Mouse (Mus musculus): Measurements from ENCODE around the gene Zc3h12c. TPM values are rescaled to one million over a fixed set of nuclear protein-coding genes. Genes with fewer than 3 reads are reported as not detected.

Zc3h12c gene
- polyA plus RNA-seq, 1 experiment, result 0.22 TPM

DNA sequence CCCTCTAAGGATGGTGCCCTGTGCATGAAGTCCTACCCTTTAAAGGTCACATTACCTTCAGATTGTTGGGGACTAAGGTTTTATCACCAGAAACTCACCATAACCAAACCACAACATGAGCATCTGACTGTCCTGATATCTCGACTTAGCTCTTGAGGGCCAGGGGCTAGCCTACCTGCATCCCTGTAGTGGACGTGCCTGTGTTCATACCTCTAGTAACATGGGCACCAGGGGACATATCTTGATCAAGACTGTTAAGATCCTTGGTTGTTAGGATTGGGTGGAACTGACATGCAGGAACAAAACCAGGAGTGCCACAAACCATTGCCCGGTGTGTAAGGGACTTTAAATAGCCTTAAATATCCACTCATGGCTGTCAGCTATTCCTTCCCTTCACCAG, 61.2 kb downstream of the Zc3h12c start:
- H3K4me3 ChIP-seq (replicated peaks), result no peak overlapping the region
- TF ChIP-seq FLI1 (IDR thresholded peaks at IDR 0.05; ENCODE audit: low read length) (no peak), GATA1 (IDR thresholded peaks at IDR 0.05; ENCODE audit: borderline replicate concordance, low read length) (no peak)
- peaks cover 28% of the 10 kb centered on the region for H3K4me1 ChIP-seq
- H3K27me3 ChIP-seq (replicated peaks), result no peaks in the 10 kb centered on the region
- H3K9me3 ChIP-seq, result no peaks in the 10 kb centered on the region
- H3K36me3 ChIP-seq (replicated peaks; ENCODE audit: low read length), result peaks cover 16% of the 10 kb centered on the region

DNA sequence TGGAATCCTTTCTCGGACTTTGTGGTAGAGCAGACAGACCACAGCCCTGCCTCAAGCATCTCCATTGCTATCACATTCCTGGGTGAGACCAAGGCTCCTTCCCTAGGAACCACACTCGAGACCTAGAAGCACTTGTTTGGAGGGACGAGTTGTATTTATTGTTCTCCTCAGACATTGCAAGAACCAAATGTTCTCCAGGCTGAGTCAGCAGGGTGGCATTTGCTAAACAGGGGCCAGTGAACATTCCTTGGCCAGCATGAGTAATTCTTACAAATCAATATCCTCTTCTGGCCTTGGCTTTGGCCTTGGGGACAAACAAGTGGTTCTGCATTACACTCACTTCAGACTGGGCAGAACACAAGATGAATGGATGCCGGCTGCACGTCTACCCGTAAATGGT, 62.9 kb downstream of the Zc3h12c start:
- peaks cover 4% of the 10 kb centered on the region for H3K36me3 ChIP-seq (replicated peaks; ENCODE audit: low read length)
- H3K9me3 ChIP-seq, result no peaks in the 10 kb centered on the region
- TF ChIP-seq GATA1 (IDR thresholded peaks at IDR 0.05; ENCODE audit: borderline replicate concordance, low read length) (no peak), FLI1 (IDR thresholded peaks at IDR 0.05; ENCODE audit: low read length) (no peak)
- peaks cover 31% of the 10 kb centered on the region for H3K4me1 ChIP-seq
- H3K27me3 ChIP-seq (replicated peaks), result peaks cover 1% of the 10 kb centered on the region
- H3K4me3 ChIP-seq (replicated peaks), result no peak overlapping the region

DNA sequence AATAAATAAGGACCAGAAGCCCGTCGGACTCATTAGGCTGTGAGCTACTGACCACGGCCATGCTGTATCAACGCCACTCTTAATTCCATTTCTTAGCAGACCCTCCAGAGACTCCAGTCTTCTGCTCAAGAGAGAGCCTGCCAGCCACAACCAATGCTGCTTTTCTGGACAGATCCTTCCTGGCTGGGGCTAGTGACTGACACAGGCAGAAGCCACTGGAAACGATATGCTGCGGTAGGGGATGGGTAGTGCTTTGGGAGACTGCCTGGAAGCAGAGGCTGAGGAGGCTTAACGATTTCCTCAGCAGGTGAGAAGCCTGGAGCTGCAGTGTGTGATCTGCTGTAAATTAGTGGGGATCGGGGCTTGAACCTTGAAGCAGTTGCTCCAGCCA, 64.2 kb downstream of the Zc3h12c start:
- Histone ChIP-seq H3K4me3 (replicated peaks) (no peak overlapping the region), H3K4me1 (peaks cover 31% of the 10 kb centered on the region), H3K36me3 (replicated peaks; ENCODE audit: low read length) (no peaks in the 10 kb centered on the region), H3K9me3 (no peaks in the 10 kb centered on the region), H3K27me3 (replicated peaks) (peaks cover 8% of the 10 kb centered on the region)
- TF ChIP-seq FLI1 (IDR thresholded peaks at IDR 0.05; ENCODE audit: low read length) (no peak), GATA1 (IDR thresholded peaks at IDR 0.05; ENCODE audit: borderline replicate concordance, low read length) (no peak)

DNA sequence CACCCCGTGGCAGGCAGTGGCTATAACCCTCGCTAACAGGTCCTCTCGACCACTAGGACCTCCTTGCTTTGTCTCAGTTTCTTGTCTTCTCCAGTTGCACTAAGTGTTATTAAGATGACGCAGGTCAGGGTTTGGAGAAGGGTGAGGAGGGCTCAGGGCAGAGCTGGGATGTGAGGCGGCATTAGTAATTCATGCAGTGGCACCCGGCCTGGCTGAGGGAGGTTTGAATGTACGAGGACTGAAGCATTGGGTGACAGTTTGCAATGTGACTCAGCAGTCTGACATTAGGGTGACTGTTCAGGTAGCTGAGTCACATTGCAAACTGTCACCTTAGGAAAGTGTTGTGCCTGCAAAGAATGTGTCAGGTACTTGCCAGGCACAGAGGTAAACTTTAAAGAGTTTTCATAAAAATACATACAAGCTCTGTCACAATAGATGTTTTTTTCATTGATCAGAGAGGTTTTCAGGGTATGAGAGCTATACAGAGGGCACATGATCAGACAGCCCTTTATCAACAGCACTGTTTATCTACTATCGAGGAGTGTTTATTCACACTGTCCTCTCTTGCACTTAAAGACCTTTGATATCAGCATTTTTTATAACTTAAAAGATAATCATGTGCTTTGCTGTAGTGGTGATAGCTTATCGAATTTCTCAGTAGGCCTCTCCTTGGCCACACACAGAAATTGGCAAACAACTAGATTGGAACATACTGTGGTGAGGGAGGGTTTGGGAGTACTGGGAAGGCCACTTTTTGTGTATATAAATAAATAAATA, 64.7 kb downstream of the Zc3h12c start:
- Histone ChIP-seq H3K27me3 (replicated peaks) (peaks cover 8% of the 10 kb centered on the region), H3K4me1 (peaks cover 32% of the 10 kb centered on the region), H3K36me3 (replicated peaks; ENCODE audit: low read length) (no peaks in the 10 kb centered on the region), H3K9me3 (no peaks in the 10 kb centered on the region), H3K4me3 (replicated peaks) (peak overlapping the region; percentile 16)
- TF ChIP-seq GATA1 (IDR thresholded peaks at IDR 0.05; ENCODE audit: borderline replicate concordance, low read length), result no peak
- no peak for TF ChIP-seq FLI1 (IDR thresholded peaks at IDR 0.05; ENCODE audit: low read length)

DNA sequence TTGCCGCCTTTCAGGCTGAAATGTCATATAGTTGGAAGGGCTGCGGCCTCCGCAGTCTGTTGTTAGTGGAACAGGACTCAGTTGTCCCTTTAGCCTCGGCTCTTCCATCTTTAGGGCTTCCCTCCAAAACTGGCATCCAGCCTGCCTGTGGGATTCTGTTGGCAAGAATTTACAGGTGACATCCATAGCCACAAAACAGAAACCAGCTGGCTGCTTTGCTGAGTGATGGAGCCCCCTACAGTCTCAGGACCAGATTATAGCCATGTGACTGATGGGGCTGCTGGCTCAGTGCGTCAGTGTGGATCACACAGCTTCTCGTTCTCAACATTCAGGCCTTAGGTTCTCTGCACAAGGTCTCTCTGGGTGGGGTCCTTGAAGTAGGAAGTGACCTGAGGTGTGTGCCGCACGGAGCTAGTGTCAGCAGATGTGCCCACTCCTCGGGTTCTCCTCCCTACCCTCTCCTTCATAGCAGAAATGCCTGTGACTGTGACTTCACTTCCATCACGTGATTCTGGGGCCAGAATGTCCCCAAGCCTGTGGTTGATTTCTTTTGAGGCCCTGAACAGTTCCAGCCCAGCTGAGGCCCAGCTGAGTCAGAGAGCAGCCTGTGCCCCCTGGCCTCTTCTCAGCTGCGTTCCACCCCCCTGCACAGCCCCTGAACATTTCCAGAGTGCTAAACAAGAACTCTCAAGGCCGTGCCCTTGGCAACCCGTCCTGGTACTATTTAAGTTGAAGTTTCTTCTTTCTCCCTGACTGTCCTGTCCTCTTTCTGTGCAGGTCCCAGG, 66.1 kb downstream of the Zc3h12c start:
- Histone ChIP-seq H3K4me1 (peaks cover 31% of the 10 kb centered on the region), H3K9me3 (no peaks in the 10 kb centered on the region), H3K27me3 (replicated peaks) (peaks cover 12% of the 10 kb centered on the region), H3K4me3 (replicated peaks) (no peak overlapping the region), H3K36me3 (replicated peaks; ENCODE audit: low read length) (no peaks in the 10 kb centered on the region)
- TF ChIP-seq GATA1 (IDR thresholded peaks at IDR 0.05; ENCODE audit: borderline replicate concordance, low read length), result no peak
- no peak for TF ChIP-seq FLI1 (IDR thresholded peaks at IDR 0.05; ENCODE audit: low read length)

DNA sequence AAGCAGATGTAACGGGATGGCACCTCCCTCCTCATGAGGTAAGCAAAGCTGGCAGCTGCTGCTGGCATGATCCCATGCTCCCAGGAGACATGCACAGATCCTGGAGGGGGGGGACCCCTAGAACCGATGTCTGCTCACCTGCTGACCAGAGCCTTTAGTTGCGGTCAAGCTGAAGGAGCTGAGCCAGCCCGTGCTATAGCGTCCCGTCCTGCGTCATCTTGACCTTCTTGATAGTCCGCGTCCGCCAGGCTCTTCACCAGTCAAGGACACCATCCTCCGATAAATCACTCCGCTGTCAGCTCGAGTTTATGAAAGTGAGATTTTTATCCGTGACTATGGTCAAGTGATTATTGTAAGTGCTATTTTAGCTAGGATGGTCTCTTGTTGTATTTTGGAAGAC, 67.9 kb downstream of the Zc3h12c start:
- TF ChIP-seq GATA1 (IDR thresholded peaks at IDR 0.05; ENCODE audit: borderline replicate concordance, low read length), result no peak
- TF ChIP-seq FLI1 (IDR thresholded peaks at IDR 0.05; ENCODE audit: low read length), result no peak
- Histone ChIP-seq H3K27me3 (replicated peaks) (peaks cover 22% of the 10 kb centered on the region), H3K9me3 (no peaks in the 10 kb centered on the region), H3K4me1 (peaks cover 35% of the 10 kb centered on the region), H3K4me3 (replicated peaks) (no peak overlapping the region), H3K36me3 (replicated peaks; ENCODE audit: low read length) (no peaks in the 10 kb centered on the region)

DNA sequence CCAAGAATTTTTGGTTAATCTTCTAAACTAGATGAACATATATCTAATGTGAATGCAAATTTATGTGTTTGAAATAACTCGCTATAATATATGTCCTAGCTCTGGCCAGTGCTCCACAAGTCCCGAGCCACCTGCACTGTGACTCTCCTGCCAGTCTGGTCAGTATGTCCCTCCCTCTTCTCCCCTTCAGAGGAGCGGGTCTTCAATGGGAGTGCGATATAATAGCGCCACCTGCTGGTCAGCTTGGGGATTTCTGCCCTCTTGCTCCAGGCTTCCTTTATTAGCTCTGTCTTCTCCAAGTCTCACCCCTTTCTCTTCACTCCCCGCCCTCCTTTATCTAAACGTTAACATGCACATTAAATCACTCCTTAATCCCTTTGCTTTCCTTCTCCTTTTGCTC, 69.8 kb downstream of the Zc3h12c start:
- no peaks in the 10 kb centered on the region for H3K36me3 ChIP-seq (replicated peaks; ENCODE audit: low read length)
- no peaks in the 10 kb centered on the region for H3K9me3 ChIP-seq
- H3K4me3 ChIP-seq (replicated peaks), result peak overlapping the region; percentile 69
- H3K4me1 ChIP-seq, result peaks cover 41% of the 10 kb centered on the region
- peaks cover 27% of the 10 kb centered on the region for H3K27me3 ChIP-seq (replicated peaks)
- TF ChIP-seq GATA1 (IDR thresholded peaks at IDR 0.05; ENCODE audit: borderline replicate concordance, low read length) (no peak), FLI1 (IDR thresholded peaks at IDR 0.05; ENCODE audit: low read length) (no peak)

DNA sequence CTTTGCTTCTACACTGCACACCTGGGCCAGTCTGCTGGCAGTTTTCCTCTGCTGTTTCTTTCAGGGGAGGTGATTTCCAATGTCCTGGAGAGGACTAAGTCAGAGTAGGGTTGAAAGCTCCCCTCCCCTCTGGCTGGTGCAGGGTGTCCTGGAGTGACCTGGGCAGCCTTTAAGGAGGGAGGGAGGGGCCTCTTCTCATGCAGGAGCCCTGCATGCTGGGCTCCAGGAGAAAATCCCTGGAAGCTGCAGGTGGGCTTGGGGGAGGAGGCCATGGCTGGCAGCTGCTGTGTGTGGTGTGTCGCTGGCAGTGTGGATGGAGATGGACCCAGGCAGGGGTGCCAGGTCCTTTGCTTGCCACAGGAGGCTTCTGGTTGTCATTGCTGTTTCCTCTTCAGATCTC, 71.0 kb downstream of the Zc3h12c start:
- peaks cover 27% of the 10 kb centered on the region for H3K27me3 ChIP-seq (replicated peaks)
- peaks cover 7% of the 10 kb centered on the region for H3K36me3 ChIP-seq (replicated peaks; ENCODE audit: low read length)
- TF ChIP-seq GATA1 (IDR thresholded peaks at IDR 0.05; ENCODE audit: borderline replicate concordance, low read length), result no peak
- no peak for TF ChIP-seq FLI1 (IDR thresholded peaks at IDR 0.05; ENCODE audit: low read length)
- H3K4me3 ChIP-seq (replicated peaks), result no peak overlapping the region
- H3K9me3 ChIP-seq, result no peaks in the 10 kb centered on the region
- peaks cover 43% of the 10 kb centered on the region for H3K4me1 ChIP-seq

DNA sequence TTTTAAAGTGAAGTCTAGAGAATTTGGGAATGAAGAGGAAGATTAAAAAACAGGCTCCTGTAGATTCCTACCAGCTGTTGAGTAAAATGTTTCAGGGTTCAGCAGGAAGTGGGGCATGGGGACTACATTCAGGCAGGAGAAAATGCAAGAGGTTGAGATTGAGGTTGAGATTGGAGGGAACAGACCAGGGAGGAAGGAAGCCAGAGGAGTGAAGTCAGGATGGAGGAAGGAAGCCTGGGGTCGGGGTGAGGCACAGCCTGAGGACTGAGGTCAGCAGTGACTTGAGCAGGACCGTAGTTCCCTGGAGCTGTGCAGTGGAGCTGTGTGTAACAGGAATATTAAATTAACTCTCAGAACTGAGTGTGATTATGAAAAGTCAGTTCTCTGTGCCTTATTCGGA, 72.7 kb downstream of the Zc3h12c start:
- Histone ChIP-seq H3K4me1 (peaks cover 43% of the 10 kb centered on the region), H3K4me3 (replicated peaks) (no peak overlapping the region), H3K27me3 (replicated peaks) (peaks cover 27% of the 10 kb centered on the region), H3K36me3 (replicated peaks; ENCODE audit: low read length) (peaks cover 22% of the 10 kb centered on the region), H3K9me3 (no peaks in the 10 kb centered on the region)
- TF ChIP-seq GATA1 (IDR thresholded peaks at IDR 0.05; ENCODE audit: borderline replicate concordance, low read length) (no peak), FLI1 (IDR thresholded peaks at IDR 0.05; ENCODE audit: low read length) (no peak)

DNA sequence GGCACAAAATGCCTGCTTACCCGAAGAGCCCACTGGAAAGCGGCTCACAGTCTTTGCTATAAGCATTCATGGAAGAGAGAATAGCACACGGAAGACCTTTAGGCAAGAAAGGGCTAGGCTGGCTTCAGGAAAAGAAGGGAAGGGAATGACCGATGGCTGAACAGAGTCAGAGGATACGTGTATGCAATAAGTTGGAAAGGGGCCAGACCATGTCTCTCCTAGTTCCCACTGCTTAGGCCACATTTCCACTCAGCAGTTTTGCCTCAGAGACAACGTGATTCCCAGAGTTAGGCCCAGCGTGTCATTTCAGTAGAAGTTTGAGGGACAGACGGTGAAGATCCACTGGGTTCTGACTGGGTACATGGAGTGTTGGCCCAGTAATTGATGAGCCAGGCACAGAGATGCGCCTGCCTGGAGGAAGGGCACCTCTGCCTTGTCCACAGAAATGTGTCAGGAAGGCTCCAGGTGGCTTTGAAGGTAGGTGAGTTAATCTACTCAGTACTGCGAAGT, 73.8 kb downstream of the Zc3h12c start:
- Histone ChIP-seq H3K27me3 (replicated peaks) (peaks cover 20% of the 10 kb centered on the region), H3K9me3 (no peaks in the 10 kb centered on the region), H3K4me3 (replicated peaks) (no peak overlapping the region), H3K36me3 (replicated peaks; ENCODE audit: low read length) (peaks cover 28% of the 10 kb centered on the region), H3K4me1 (peaks cover 43% of the 10 kb centered on the region)
- TF ChIP-seq GATA1 (IDR thresholded peaks at IDR 0.05; ENCODE audit: borderline replicate concordance, low read length) (no peak), FLI1 (IDR thresholded peaks at IDR 0.05; ENCODE audit: low read length) (no peak)

Measured in megakaryocyte, embryonic 14.5 days (primary cell).